ENCODE assay signal across 27 mouse cellular contexts in the genomic region with DNA sequence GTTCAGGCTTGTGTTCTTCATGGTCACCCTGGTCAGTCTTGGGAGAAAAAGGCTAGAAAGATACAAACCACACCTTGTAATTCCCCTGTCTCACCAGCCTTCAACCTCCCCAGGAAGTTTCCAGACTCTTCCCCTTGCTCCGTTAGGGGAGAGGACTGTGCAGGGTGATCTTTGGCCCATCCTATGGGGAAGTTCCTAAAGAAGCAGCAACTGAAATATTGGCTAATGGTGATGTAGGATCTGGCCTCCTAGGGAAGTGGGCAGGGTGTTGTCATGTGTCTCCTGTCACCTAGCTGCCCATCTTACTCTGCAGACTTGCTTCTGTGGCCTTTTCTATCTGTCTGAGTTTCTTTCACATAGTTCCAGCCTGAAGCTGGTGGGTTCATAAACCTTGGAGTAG. TPM values are rescaled to one million over a fixed set of nuclear protein-coding genes. Genes with fewer than 3 reads are reported as not detected.
"Had no signal": no experiment of that assay in that cellular context is flagged by ENCODE, and none has a peak within 500 bp of the region (broad histone marks: within the 10 kb centered on the region; RNA-seq: fewer than 3 reads in every experiment).

No protein-coding gene starts in this region.

- H3K27ac ChIP-seq: heart, embryonic 10.5 days; heart, embryonic 13.5 days; heart, embryonic 15.5 days; hindbrain, embryonic 13.5 days; hindbrain, embryonic 15.5 days; hindbrain, postnatal 0 days; kidney, embryonic 15.5 days; kidney, postnatal 0 days; limb, embryonic 10.5 days; limb, embryonic 12.5 days; liver, embryonic 13.5 days; liver, embryonic 15.5 days had no signal

- H3K9ac ChIP-seq: heart, embryonic 13.5 days; heart, embryonic 15.5 days; hindbrain, embryonic 13.5 days; hindbrain, embryonic 15.5 days; kidney, embryonic 15.5 days; limb, embryonic 12.5 days; liver, embryonic 13.5 days; liver, embryonic 15.5 days had no signal

- ATAC-seq: hindbrain, postnatal 0 days; intestine, embryonic 16.5 days had no signal

- H3K27me3 ChIP-seq: heart, embryonic 13.5 days; heart, embryonic 15.5 days; hindbrain, embryonic 13.5 days; hindbrain, embryonic 15.5 days; kidney, embryonic 15.5 days; limb, embryonic 12.5 days; liver, embryonic 15.5 days had no signal

- DNase-seq: gastrocnemius, postnatal 14 days; gastrocnemius, postnatal 36 days; heart, postnatal 14 days; heart, postnatal 36 days; kidney, adult 11 months; kidney, adult 2 months; kidney, adult 9 months; kidney, postnatal 14 days; kidney, postnatal 36 days; layer of hippocampus, adult 9-11 months; layer of hippocampus, postnatal 36 days; liver; liver, embryonic 13.5 days had no signal

- H3K4me1 ChIP-seq: heart, embryonic 15.5 days; hindbrain, embryonic 13.5 days; hindbrain, embryonic 15.5 days; kidney, embryonic 15.5 days; limb, embryonic 10.5 days; limb, embryonic 12.5 days; liver, embryonic 13.5 days; liver, embryonic 15.5 days had no signal

- H3K36me3 ChIP-seq: heart, embryonic 10.5 days; heart, embryonic 13.5 days; heart, embryonic 15.5 days; hindbrain, embryonic 13.5 days; hindbrain, embryonic 15.5 days; kidney, embryonic 15.5 days; limb, embryonic 10.5 days; limb, embryonic 12.5 days; liver, embryonic 13.5 days; liver, embryonic 15.5 days had no signal

- H3K4me2 ChIP-seq: heart, embryonic 13.5 days; heart, embryonic 15.5 days; hindbrain, embryonic 13.5 days; hindbrain, embryonic 15.5 days; kidney, embryonic 15.5 days; limb, embryonic 12.5 days; liver, embryonic 11.5 days; liver, embryonic 13.5 days; liver, embryonic 15.5 days had no signal

- H3K4me3 ChIP-seq: heart, embryonic 10.5 days; heart, embryonic 13.5 days; heart, embryonic 15.5 days; hindbrain, embryonic 13.5 days; hindbrain, embryonic 15.5 days; kidney, embryonic 15.5 days; limb, embryonic 10.5 days; limb, embryonic 12.5 days; liver, embryonic 13.5 days; liver, embryonic 15.5 days had no signal

- H3K9me3 ChIP-seq: heart, embryonic 10.5 days; heart, embryonic 13.5 days; heart, embryonic 15.5 days; hindbrain, embryonic 13.5 days; hindbrain, embryonic 15.5 days; kidney, embryonic 15.5 days; limb, embryonic 10.5 days; limb, embryonic 12.5 days; liver, embryonic 13.5 days; liver, embryonic 15.5 days had no signal

RNA-seq across cellular contexts. Expression of a gene that starts 47.0 kb away (rescaled TPM):
- total RNA-seq: hematopoietic stem cell, adult 5-6 weeks had no signal
